Mouse (Mus musculus) adrenal gland, postnatal 25 days (tissue): ENCODE data around the gene Frmd4a. TPM values are rescaled to one million over a fixed set of nuclear protein-coding genes. Genes with fewer than 3 reads are reported as not detected.
A peak's percentile ranks its signal among the peaks of the same experiment; 100 is the strongest.
"Not testable (repeated sequence)": the region's sequence is repeated elsewhere in the genome, so short reads cannot be mapped to it uniquely, and the experiment has no call there.

Experiments
- DNase-seq: peaks from one replicate; pipeline ENCODE4 v3.0.0; 2021; ENCODE audit warnings: mixed read lengths
- total RNA-seq: library from RNA; stranded (reverse); gene quantifications from 2 replicates; pipeline ENCODE4 v1.2.3, GENCODE M21; 2021

Gene Frmd4a
- total RNA-seq, 1 experiment from 2014 or later = 14.6 TPM

DNA sequence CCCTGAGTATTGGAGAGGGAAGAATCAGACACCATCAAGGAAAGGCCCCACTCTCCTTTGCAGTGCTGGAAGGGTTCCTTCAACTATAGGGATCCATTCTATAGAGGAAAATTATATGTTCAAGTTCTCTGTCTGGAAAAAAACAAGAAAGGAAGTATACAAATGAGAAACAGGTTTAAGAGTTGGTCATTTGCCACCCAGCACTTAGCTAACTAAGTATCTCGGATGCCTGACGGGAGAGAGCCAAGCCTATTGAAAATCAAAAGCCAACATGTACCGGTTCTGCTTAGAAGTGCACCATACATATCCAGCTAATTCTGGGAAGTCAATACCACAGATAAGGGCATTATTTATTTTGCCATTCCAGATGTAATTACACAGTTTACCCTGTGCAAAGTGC, 274.2 kb downstream of the Frmd4a start:
- DNase-seq = no peak

DNA sequence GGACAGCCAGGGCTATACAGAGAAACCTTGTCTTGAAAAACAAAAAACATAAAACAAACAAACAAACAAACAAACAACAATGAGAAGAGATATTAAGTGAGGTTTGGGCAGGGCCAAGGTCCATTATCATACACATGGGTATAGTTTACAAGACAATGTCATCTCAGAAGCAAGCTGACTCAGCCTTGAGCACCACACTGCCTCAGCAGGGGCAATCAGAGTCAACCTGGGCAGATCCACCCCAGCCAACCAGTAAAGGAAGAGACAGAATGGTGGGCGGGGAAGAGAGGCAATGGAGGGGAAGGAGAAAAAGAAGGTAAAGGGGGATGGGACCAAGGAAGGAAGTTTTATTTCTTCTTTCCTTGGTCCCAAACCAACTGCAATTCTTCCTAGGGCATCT, 276.2 kb downstream of the Frmd4a start:
- DNase-seq = no peak

DNA sequence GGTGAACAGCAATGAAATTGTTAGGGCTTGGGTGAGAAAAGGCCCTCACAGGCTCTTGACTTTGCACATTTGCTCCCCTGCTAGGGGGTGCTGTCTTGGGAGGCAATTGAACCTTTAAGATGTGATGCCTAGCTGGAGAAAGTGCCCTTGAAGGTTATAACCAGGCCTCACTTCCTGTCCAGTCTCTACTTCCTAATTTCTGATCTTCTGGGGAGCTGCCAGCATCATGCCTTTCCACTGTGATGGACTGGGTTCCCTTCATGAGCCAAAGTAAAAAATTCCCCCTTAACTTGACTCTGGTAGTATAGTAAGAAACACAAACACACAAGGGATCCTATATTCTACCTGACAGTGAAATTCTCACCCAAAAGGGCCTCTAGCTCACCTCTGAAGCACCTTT, 278.1 kb downstream of the Frmd4a start:
- no peak for DNase-seq

DNA sequence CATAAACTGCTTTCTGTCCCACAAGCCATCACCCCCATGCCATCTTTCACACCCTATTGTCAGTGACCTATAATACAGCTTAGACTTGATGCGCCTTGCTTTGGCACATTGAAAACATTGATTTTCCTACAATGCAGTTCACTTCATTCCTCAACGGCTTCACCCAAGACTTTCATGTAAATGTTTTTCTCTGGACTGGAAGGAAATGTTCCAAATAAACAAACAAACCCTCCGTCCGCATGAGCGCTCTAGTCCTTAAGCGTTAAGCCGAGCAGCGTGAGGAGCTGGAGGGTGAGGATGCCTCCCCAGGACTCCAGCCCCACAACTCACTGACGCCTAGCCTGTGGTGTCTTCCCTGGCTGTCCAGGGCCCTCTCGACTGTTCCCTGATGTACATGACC, 279.4 kb downstream of the Frmd4a start:
- no peak for DNase-seq

DNA sequence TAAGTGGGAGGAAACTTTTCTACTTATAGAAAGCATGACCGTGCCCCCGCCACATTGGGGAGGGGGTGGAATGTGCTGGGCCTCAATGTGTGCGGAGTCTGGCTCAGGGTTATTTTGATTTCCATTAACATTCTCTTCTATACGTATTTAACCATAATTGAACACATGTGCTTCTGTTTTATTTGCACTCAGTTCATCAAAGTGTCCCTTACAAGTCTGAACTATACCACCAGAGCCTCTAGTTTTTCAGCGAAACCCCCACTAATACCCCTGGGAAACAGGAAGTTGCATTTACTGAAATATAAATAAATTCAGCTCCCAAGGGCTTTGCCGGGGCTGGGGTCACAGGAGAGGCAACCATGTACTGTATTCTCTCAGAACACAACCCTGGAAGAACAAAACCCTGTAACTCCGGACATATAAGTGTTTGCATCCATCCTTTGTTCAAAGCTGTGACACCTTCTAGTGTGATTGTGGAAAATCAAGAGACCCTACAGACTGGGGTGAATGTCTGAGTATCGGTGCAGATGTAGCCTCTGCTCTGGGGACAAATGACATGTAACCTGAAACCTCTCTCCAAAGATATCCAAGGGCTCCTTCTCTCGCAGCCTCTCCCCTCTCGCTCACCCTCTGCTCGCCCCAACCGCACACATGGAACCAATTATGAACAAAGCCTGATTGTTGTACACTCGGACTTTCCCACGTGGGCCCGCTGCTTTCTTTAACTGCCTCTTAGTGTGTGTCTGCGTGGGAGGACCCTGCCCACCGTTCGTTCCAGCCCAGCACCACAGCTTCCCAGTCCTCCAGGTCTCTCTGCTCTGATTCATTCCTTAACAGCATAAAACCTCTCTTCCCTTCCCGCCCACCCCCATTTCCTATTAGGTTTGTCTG, 281.1 kb downstream of the Frmd4a start:
- no peak for DNase-seq

DNA sequence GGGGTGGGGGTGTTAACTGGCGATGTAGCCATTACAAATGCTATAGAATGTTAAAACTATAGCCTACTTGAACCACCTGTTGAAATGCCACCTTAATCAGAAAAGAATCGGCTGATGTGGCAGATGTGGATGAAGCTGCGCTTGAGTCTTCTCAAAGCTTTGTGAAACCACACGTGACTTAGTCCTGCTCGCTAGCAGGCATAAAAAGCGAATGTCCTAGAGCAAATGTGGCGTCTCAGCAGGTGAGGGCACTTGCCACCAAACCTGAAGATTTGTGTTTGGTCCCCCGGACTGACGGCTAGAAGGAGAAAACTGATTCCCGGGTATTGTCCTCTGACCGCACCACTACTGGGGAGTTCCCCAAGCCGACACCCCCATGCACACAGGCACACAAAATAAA, 282.1 kb downstream of the Frmd4a start:
- DNase-seq = no peak

DNA sequence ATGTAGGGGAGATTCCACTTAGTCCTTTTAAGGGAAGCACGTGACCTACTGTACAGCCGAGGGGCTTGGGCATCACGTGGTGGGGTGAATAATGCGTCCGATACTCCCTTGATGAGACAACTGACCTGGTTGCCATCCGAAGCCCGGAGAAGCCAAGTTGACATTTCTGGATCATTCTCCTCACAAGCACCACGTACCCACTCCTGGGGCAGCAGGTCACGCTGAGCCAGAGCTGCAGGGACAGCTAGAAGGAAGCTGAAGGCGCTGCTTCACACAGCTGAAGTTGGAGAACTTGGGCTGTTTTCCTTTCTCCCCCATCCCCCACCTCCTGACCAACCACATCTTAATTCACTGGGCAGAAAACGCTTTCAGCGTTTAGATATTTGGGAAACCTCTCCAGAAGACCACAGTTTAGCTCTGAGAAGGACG, 282.9 kb downstream of the Frmd4a start:
- DNase-seq = peak; percentile 7

DNA sequence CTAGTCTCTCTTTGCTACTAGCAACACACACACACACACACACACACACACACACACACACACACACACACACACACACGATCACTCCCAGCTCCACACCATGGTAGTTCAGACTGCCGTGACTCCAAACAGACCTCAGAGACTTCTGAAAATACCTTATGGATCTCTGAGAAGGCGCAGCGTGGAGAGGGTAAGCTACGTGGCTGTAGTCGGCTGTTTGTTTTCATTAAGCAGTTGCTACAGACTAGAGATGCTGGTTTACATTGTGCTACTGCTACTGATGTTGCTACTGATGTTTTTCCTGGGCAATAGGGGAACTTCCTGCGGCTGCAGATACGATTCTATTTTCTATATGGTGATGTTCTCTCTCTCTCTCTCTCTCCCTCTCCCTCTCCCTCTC, 283.3 kb downstream of the Frmd4a start:
- no peak for DNase-seq

DNA sequence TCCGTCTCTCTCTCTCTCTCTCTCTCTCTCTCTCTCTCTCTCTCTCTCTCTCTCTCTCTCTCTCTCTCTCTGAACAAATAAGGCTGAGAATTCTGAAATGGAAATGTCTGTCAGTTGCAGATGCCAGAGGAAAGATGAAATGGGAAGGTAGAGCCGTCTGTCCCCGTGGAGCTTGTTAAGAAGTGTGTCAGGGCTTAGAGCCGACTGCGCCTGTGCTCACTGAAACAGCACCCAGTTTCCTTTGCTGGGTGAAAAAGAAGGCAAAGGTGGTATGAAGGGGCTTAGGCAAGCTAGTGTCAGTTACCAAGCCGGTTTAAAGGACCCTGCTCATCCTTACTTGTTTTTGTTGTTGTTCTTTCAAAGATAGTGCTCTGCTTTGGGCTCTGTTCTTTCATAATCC, 283.7 kb downstream of the Frmd4a start:
- no peak for DNase-seq

DNA sequence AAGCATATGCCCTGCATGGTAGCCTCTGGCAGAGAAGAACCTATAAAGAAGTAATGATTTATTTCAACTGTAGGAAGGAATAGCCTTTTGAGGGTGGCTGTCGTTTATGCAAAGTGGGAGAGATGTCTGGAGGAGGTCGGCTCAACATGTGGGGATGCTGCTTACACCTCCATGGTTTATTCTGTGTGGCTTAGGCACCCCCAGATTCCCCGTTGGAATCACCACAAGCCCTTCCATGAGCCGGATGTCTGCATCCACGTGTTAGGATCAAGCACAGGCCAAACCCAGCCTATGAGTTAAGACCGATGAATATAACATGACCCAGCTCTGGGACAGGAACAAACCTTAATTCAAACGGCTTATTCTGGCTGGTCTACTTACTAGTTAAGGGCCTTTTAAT, 284.2 kb downstream of the Frmd4a start:
- no peak for DNase-seq

DNA sequence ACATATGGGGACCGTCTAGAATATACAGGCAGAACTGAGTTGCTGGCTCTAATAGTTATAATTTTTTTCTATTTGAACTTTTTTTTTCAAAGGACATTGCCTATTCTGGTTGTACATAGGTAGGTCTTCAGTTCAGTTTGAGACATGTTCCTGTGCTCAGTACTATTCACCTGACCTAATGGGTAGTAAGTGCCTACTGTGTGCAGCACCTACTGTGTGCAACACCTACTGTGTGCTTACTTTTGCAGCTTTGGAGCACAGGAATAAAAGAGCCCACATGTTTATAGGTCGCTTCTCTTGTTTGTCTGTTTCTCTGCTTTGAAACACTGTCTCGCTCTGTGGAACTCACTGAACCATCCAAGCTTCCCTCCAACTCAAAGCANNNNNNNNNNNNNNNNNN, 284.6 kb downstream of the Frmd4a start:
- no peak for DNase-seq

DNA sequence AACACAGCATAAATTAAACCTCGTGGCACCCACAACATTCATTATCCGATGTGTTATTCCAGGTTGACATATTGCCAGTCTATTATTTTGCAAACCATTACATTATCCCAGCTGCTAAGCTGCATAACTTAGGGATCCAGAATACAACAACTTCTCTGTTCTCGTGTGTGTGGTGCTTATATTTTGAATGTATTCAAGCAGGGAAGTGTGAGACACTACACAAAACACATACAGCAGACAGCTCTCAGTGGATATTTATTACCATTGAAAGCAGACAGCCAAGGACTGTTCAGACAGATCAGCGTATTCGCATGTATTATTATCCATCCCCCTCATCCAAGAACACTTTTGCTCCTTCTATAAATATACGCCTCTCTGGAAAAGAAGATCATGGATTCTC, 289.6 kb downstream of the Frmd4a start:
- no peak for DNase-seq

DNA sequence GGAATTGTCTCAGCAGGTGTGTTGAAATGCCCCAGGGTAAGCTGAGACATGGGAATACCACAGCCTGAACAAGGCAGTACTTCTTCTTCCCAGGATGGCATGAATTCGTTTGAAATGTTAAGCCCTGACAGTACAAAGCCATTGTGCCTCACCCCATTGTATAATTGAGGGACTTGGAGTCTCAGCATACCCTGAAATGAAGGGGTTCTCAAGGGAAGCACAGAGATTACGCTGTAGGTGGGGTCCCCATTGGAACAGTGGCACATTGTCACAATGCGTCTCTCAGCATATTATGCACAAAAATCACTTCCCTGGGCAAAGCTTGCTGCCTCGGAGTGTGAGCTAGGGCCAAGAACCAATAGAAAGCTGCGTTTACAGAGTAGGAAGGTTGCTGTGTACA, 297.0 kb downstream of the Frmd4a start:
- DNase-seq = no peak

DNA sequence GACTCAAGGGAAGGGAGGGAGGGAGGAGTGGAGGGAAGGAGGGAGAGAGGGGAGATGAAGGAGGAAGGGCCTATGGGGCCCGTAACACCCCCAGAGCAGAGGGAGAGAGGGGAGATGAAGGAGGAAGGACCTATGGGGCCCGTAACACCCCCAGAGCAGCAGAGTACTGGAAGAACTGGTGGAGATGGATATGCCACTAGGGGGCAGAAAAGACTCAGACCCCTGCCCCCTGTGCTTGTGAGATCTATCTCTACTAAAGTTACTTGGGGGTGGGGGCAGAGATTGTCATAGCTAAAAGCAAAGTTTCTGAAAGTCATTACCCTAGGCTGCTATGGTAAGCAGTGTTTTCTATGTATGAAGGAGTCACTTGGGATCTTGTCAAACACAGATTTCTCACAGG, 299.1 kb downstream of the Frmd4a start:
- DNase-seq = no peak

DNA sequence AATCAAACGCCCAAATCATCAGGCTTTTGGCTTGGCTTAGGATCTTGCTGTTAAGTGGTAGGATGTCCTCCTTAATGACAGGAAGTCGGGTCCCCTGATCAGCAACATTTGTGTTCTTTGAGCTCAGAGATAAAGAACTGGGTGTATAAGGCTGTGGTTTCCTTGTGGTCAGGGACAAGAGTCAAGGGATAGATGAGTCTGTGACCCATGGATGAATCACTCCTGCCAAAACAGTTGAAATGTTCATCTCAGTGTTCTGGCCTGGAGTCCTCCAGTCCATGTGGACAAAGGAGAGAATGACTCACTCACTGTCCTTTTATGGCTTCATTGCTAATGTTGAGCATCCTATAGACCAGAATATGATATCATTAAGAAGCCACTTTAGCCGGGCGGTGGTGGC, 300.6 kb downstream of the Frmd4a start:
- no peak for DNase-seq

DNA sequence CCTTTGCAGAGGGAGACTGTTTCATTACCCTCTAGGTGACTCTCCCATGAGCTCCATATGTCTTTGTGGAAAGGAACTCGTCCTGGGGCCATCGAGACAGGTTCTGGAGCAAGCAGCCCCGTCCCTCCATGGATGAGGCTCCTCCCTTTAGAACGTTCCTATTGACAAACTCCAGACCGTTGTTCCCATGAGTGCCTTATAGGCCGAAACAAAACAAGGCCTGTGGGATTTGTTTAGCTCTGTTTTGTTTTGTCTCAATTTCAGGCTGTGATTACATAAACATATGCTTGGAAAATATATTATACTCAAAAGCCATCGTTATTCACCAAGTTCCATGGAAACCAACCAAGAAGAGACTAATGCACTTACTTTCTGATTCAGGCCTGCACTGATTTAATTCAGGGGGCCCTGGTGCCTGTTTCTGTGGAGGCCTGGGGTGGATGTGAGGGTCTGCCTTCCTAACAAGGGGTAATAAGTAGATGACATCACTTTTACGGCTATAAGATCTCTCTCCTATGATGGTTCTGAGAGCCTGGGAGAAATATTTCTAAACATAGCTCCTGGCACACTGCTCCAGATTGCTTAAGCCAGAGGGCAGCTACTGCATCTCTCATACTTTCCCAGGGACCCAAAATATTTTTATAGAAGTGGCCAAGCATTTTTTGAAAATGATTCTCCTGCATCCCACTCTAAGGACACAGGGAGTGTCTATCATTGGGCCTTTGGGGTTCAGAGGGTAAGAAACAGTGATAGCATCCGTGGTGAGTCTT, 308.9 kb downstream of the Frmd4a start:
- DNase-seq = no peak

DNA sequence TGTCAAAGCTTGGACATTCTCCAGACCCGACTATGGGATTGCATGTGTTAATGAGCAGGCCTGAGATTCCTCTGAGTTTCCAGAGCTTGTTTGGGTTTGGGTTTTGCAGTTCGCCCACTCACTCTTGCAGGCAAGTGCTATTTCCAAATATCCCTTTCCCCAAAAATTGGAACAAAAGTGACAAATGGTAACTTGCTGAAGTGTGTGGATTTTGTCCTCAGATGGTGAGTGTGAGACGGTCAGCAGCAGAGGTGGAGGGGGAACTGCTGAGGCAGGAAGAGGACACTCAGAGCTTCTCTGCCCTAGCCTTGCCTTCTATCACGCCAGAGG, 309.5 kb downstream of the Frmd4a start:
- DNase-seq = no peak

DNA sequence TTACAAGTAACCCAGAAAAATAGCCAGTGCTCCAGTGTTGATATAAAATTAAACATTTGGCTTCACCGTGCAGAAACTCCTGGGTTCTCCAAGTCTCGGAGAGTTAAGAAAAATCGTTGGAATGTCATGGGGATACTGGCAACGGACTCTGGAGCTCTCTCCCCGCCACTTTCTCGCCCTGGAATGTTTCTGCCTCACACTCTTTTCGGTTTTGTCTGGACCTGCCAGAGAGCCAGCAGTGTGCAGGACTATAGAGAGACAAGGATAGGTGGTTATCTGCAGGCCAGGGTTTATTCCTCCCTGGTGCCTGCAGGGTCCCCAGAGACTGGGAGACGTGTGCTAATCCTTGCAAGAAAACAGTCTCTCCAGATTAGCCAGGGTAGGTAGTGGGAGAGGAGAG, 314.9 kb downstream of the Frmd4a start:
- DNase-seq = no peak

DNA sequence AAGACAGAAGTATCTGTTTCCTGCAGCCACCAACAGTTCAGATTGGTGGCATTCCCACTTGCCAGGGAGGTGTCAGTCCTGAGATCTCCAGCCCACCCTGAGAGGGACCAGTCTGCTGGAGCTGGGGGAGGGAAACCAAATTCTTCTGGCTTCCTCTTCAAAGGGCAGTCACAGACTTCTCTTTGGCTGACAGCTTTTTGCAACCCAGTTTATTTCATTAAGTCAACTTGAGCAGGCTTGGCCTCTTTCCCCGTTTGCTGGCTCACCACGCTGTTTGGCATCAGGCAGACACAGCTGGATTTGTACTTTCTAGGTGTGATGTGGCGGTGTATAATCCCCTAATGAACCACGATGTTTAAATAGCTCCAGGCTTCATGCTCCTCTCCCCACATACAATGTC, 316.7 kb downstream of the Frmd4a start:
- peak; percentile 15 for DNase-seq

DNA sequence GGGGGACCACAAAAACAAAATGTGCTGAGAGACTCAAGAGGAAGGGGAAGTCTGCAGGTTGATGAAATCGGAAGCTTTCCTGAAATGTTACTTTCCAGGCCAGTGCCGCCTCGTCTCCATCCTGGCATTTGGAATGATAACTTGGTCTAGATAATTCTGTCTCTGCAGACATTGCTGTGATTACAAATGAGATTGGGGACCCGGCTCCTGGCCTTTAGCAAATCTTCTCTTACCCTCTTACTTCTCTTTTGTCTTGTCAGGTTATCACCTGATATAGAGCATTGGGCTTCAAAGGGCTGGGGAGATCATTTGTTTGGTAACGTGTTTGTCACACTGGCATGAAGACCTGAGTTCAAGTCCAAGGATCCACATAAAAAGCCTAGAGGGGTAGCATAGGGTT, 317.4 kb downstream of the Frmd4a start:
- no peak for DNase-seq

DNA sequence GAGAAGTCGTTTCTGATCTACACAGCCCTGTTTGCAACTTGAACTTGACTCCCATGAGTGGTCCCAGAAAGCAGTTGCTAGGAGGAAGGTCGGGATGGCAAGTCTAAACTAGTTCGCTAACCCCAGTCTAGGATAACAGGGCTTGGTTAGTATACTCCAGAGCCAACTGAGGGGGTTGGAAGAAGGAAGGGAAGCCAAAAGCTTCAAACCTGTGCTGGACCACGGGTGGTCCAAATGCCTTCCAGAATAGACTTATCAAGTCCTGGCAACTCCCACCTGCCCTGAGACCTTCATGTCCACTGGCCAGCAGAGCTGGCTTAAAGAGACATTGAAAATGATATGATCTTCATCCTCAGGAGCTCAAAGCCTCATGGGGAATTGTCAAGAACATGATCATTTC, 318.4 kb downstream of the Frmd4a start:
- no peak for DNase-seq

DNA sequence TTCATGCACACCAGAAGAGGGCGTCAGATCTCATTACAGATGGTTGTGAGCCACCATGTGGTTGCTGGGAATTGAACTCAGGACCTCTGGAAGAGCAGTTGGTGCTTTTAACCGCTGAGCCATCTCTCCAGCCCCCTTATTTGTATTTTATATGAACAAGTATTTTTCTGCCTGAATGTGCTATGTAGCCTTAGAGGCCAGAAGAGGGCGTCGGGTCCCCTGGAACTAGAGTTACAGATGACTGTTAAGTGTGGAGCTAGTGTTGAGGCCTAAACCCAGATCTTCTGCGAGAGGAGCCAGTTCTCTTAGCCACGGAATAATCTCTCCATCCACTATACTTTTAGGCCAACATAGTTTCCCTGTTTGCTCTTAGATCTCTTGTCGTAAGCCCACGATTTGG, 320.8 kb downstream of the Frmd4a start:
- DNase-seq = not testable (repeated sequence)

DNA sequence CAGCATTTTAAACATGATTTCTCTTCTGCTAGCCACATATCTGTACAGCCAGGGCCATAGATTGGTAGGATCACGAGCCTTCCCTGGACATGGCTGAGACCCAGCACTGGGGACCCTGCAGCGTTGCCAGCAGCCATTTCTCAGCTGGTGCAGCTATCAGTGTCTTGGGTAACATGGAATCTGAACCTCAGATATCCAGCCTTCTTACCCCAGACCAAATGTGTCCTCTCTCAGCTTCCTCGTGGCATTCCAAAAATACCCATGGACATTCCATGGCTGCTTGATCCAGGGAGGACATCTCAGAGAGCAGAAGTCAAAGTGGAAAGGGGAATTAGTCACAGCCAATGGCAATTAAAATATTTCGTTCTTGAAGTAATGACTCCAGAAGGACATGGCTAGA, 321.6 kb downstream of the Frmd4a start:
- DNase-seq = no peak
